Mouse (Mus musculus) gastrocnemius, postnatal 14 days (tissue): ENCODE data around the gene Gm10220. TPM values are rescaled to one million over a fixed set of nuclear protein-coding genes. Genes with fewer than 3 reads are reported as not detected.
"Not testable (repeated sequence)": the region's sequence is repeated elsewhere in the genome, so short reads cannot be mapped to it uniquely, and the experiment has no call there.

Experiments
- DNase-seq: peaks from one replicate; pipeline ENCODE4 v3.0.0; 2021; ENCODE audit warnings: mixed read lengths
- intact Hi-C: fragments of 180-260 bp; cut with DNase I; formaldehyde crosslinking; loops from one replicate; pipeline ENCODE4 v1.15.1; 2025; ENCODE audit warnings: low total_unique reads
- long read RNA-seq, 2 experiments: library from polyadenylated mRNA; stranded (forward); transcript quantifications; one replicate each; pipeline ENCODE4 v2.0.0; 2021
- total RNA-seq, 2 experiments: library from RNA; stranded (reverse); gene quantifications; 2 replicates each; pipeline ENCODE4 v1.2.3; 2021

Gene Gm10220
- total RNA-seq = not detected
- long read RNA-seq, experiment 1 = 0 reads
- long read RNA-seq, experiment 2 = 0 reads

- intact Hi-C loops = not testable (repeated sequence)
Measured at GRCm38 (mm10) chr5:26121321-26121720, at the start of gene Gm10220. Gene Gm10220, minus strand, starts transcription at chr5:26121421.

GRCm38 (mm10) chr5:26169855-26170254 lies 48.6 kb upstream of the Gm10220 start:
- DNase-seq = no peak
- intact Hi-C loops = no loop called here

More at GRCm38 (mm10) chr5:26121321-26121720, at the start of gene Gm10220:
- not testable (repeated sequence) for DNase-seq

- DNase-seq = no peak
- intact Hi-C loops = no loop called here
Measured at GRCm38 (mm10) chr5:26165791-26166165, 44.6 kb upstream of the Gm10220 start.

- intact Hi-C loops = no loop called here
- DNase-seq = peak; percentile 13
Measured at GRCm38 (mm10) chr5:26165036-26165790, 44.0 kb upstream of the Gm10220 start.

GRCm38 (mm10) chr5:26157396-26158170 lies 36.4 kb upstream of the Gm10220 start:
- DNase-seq = peak; percentile 10
- intact Hi-C loops = no loop called here

GRCm38 (mm10) chr5:26142891-26143290 lies 21.7 kb upstream of the Gm10220 start:
- DNase-seq = no peak
- intact Hi-C loops = no loop called here

GRCm38 (mm10) chr5:26105262-26105661 lies 16.0 kb downstream of the Gm10220 start, which contains the start of gene 5031410I06Rik:
Gene 5031410I06Rik, minus strand, starts transcription at chr5:26105362.
- intact Hi-C loops, DNase-seq: not testable (repeated sequence)

- DNase-seq, intact Hi-C loops: not testable (repeated sequence)
Measured at GRCm38 (mm10) chr5:26089191-26089590, 32.0 kb downstream of the Gm10220 start, which contains the start of gene Gm10471. Gene Gm10471, minus strand, starts transcription at chr5:26089291.

GRCm38 (mm10) chr5:26079023-26079422 lies 42.2 kb downstream of the Gm10220 start:
- intact Hi-C loops, DNase-seq: not testable (repeated sequence)

GRCm38 (mm10) chr5:26070716-26071115 lies 50.5 kb downstream of the Gm10220 start:
- no peak for DNase-seq
- intact Hi-C loops = no loop called here

Other genes with a start within 250 kb of the Gm10220 start
- gene Gm21663, start 179.0 kb downstream of the Gm10220 start, total RNA-seq = not detected
- not detected for gene Gm21671, start 167.0 kb downstream of the Gm10220 start, total RNA-seq
- not detected for gene Gm21680, start 148.8 kb downstream of the Gm10220 start, total RNA-seq
- not detected for gene Gm21698, start 132.8 kb downstream of the Gm10220 start, total RNA-seq
- not detected for gene Gm1979, start 116.6 kb downstream of the Gm10220 start, total RNA-seq
- not detected for gene Gm5862, start 98.5 kb downstream of the Gm10220 start, total RNA-seq
- gene Speer4a, start 81.9 kb downstream of the Gm10220 start, total RNA-seq = not detected
- not detected for gene Gm7347, start 62.8 kb downstream of the Gm10220 start, total RNA-seq
- not detected for gene Gm10471, start 32.1 kb downstream of the Gm10220 start, total RNA-seq
- gene 5031410I06Rik, start 16.1 kb downstream of the Gm10220 start, total RNA-seq = not detected
- not detected for gene Gm7361, start 136.3 kb upstream of the Gm10220 start, total RNA-seq